Mouse (Mus musculus): ENCODE measurements around the gene Kcnj9. TPM values are rescaled to one million over a fixed set of nuclear protein-coding genes. Genes with fewer than 3 reads are reported as not detected.

Gene Kcnj9
- polyA plus RNA-seq, 1 experiment from 2014 or later, result not detected

Other genes starting within 250 kb of the Kcnj9 start
- gene Copa, start 246.8 kb downstream of the Kcnj9 start, polyA plus RNA-seq (2015; fragmentation: Nextera tagmentation; extraction: Ambion mirVana), result 260 and 264 TPM in 2 replicates
- 160 and 164 TPM in 2 replicates for gene Ncstn, start 246.5 kb downstream of the Kcnj9 start, polyA plus RNA-seq (2015; fragmentation: Nextera tagmentation; extraction: Ambion mirVana)
- 170 and 172 TPM in 2 replicates for gene Pex19, start 202.6 kb downstream of the Kcnj9 start, polyA plus RNA-seq (2015; fragmentation: Nextera tagmentation; extraction: Ambion mirVana)
- gene Dcaf8, start 181.2 kb downstream of the Kcnj9 start, polyA plus RNA-seq (2015; fragmentation: Nextera tagmentation; extraction: Ambion mirVana), result 147 and 149 TPM in 2 replicates
- 129 and 132 TPM in 2 replicates for gene Pea15a, start 122.5 kb downstream of the Kcnj9 start, polyA plus RNA-seq (2015; fragmentation: Nextera tagmentation; extraction: Ambion mirVana)
- gene Casq1, start 109.5 kb downstream of the Kcnj9 start, polyA plus RNA-seq (2015; fragmentation: Nextera tagmentation; extraction: Ambion mirVana), result 5.2 and 5.6 TPM in 2 replicates
- 0.05 TPM in 1 of 2 replicates, not detected in the other for gene Atp1a4, start 70.9 kb downstream of the Kcnj9 start, polyA plus RNA-seq (2015; fragmentation: Nextera tagmentation; extraction: Ambion mirVana)
- 60.2 and 69.7 TPM in 2 replicates for gene Igsf8, start 67.7 kb downstream of the Kcnj9 start, polyA plus RNA-seq (2015; fragmentation: Nextera tagmentation; extraction: Ambion mirVana)
- gene Atp1a2, start 31.3 kb downstream of the Kcnj9 start, polyA plus RNA-seq (2015; fragmentation: Nextera tagmentation; extraction: Ambion mirVana), result 1.7 and 2.4 TPM in 2 replicates
- 1.2 and 1.6 TPM in 2 replicates for gene Kcnj10, start 11.9 kb upstream of the Kcnj9 start, polyA plus RNA-seq (2015; fragmentation: Nextera tagmentation; extraction: Ambion mirVana)
- 7.3 and 7.8 TPM in 2 replicates for gene Pigm, start 47.2 kb upstream of the Kcnj9 start, polyA plus RNA-seq (2015; fragmentation: Nextera tagmentation; extraction: Ambion mirVana)
- 1.0 and 1.7 TPM in 2 replicates for gene Slamf9, start 146.0 kb upstream of the Kcnj9 start, polyA plus RNA-seq (2015; fragmentation: Nextera tagmentation; extraction: Ambion mirVana)
- gene Igsf9, start 152.5 kb upstream of the Kcnj9 start, polyA plus RNA-seq (2015; fragmentation: Nextera tagmentation; extraction: Ambion mirVana), result 45.7 and 58.1 TPM in 2 replicates
- 280 and 282 TPM in 2 replicates for gene Tagln2, start 170.7 kb upstream of the Kcnj9 start, polyA plus RNA-seq (2015; fragmentation: Nextera tagmentation; extraction: Ambion mirVana)
- 1.9 and 2.5 TPM in 2 replicates for gene Cfap45, start 191.5 kb upstream of the Kcnj9 start, polyA plus RNA-seq (2015; fragmentation: Nextera tagmentation; extraction: Ambion mirVana)
- 0.34 and 0.68 TPM in 2 replicates for gene Vsig8, start 226.6 kb upstream of the Kcnj9 start, polyA plus RNA-seq (2015; fragmentation: Nextera tagmentation; extraction: Ambion mirVana)

Data from kidney, embryonic 16.5 days (tissue).